Mouse (Mus musculus) small intestine, adult 2 months (tissue): ENCODE results near the gene Pip5k1c. TPM values are rescaled to one million over a fixed set of nuclear protein-coding genes. Genes with fewer than 3 reads are reported as not detected.

ENCODE experiments used
- H3K27ac ChIP-seq: fragments of 200-500 bp; 2 replicates; pipeline ENCODE4 v1.5.1; 2012; ENCODE audit warnings: low read depth, low read length, control low read depth, inconsistent platforms; ENCODE audit not compliant: insufficient read depth
- H3K27me3 ChIP-seq: fragments of 200-500 bp; 2 replicates; pipeline ENCODE4 v1.6.1; 2012; ENCODE audit warnings: mild to moderate bottlenecking, moderate library complexity, low read length, inconsistent platforms; ENCODE audit not compliant: control insufficient read depth, insufficient read depth
- H3K36me3 ChIP-seq: fragments of 200-500 bp; 2 replicates; pipeline ENCODE4 v1.6.1; 2012; ENCODE audit warnings: mild to moderate bottlenecking, low read length, control low read depth, inconsistent platforms; ENCODE audit not compliant: control insufficient read depth, insufficient read depth
- H3K4me1 ChIP-seq: fragments of 200-500 bp; 2 replicates; pipeline ENCODE4 v1.6.1; 2012; ENCODE audit warnings: low read length, inconsistent platforms, mixed read lengths; ENCODE audit not compliant: control insufficient read depth, insufficient read depth, insufficient read length
- H3K4me3 ChIP-seq: fragments of 200-500 bp; 2 replicates; pipeline ENCODE4 v1.5.1; 2012; ENCODE audit warnings: low read depth, mild to moderate bottlenecking, control low read depth, inconsistent platforms, low read length, moderate library complexity
- CTCF ChIP-seq: fragments of 200-500 bp; IDR thresholded peaks from 2 replicates; pipeline ENCODE4 v1.5.1; 2012; ENCODE audit warnings: low read depth, mild to moderate bottlenecking, control low read depth, inconsistent platforms, low read length, moderate library complexity, mixed read lengths; ENCODE audit not compliant: insufficient replicate concordance, insufficient read length; ENCODE audit errors: extremely low read depth
- POLR2A ChIP-seq: fragments of 200-500 bp; IDR thresholded peaks from 2 replicates; pipeline ENCODE4 v1.6.1; 2012; ENCODE audit warnings: low read depth, mild to moderate bottlenecking, control low read depth, inconsistent platforms, low read length, moderate library complexity
- WGBS: fragments of 180-500 bp; shearing (Covaris S2); methylation state at CpG from one replicate; pipeline ENCODE4 v1.1.7; 2018; 5-methylcytosine and 5-hydroxymethylcytosine counted together
- polyA plus RNA-seq: library from polyadenylated mRNA; depleted of rRNA; stranded (reverse); fragments of >200 nt; gene quantifications from 2 replicates; pipeline ENCODE4 v1.2.3, GENCODE M21; 2012

Pip5k1c gene
- polyA plus RNA-seq, 1 experiment: 50.8 TPM

DNA sequence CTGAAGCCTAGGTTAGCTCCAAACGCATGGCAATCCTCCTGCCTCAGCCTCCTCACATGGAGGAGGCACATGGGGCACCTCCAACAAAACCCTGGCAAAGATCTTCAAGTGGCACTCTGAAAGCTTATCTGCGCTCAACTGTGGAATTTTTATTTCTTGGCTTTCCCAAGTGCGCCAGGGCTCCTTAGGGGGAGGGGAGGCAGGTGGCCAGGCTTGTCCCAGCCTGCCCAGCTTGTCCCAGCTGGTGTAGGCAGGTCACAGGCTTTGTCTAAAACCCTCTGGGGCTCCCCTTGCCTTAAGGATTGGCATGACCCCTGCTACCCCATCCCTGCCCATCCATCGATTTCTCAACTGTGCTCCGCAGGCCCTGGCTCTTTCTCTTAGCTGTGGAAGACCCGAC lies 8.6 kb upstream of the Pip5k1c start:
- Histone ChIP-seq H3K4me1 (peaks cover 21% of the 10 kb centered on the region), H3K4me3 (peak overlapping the region; percentile 69; the same call in 1 of the 2 replicates), H3K27ac (no peak overlapping the region), H3K27me3 (no peaks in the 10 kb centered on the region), H3K36me3 (peaks cover 34% of the 10 kb centered on the region)
- no peak for TF ChIP-seq CTCF
- no peak for TF ChIP-seq POLR2A
- 43% methylated on average over 6 of the region's 6 CpGs for WGBS

DNA sequence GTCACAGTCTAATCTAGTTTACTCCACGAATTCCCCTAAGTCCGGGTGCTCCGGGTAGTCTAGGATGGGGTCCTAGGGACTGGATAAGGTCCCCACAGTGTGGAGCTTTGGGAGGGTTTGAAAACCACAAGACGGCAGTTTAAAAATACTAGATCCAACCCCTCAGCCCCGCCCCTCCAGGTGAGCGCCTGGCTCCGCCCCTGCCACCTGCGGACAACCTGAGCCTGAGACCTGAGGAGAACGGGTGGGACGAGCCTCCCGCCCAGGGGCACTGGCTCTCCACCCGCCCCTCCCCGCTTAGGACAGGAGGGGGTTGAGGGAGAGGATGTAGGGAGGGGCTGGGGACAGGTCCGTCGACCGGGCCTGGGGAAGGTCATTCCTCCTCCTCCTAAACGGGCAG lies 8.0 kb upstream of the Pip5k1c start:
- peak overlapping the region; percentile 69 for H3K4me3 ChIP-seq
- H3K4me1 ChIP-seq: peaks cover 21% of the 10 kb centered on the region
- H3K27me3 ChIP-seq: no peaks in the 10 kb centered on the region
- peaks cover 28% of the 10 kb centered on the region for H3K36me3 ChIP-seq
- H3K27ac ChIP-seq: 0 out of 2 replicates have a peak overlapping the region, but pooled peaks have one; percentile 50
- TF ChIP-seq POLR2A (no peak), CTCF (no peak)
- 9% methylated on average over 17 of the region's 17 CpGs for WGBS

DNA sequence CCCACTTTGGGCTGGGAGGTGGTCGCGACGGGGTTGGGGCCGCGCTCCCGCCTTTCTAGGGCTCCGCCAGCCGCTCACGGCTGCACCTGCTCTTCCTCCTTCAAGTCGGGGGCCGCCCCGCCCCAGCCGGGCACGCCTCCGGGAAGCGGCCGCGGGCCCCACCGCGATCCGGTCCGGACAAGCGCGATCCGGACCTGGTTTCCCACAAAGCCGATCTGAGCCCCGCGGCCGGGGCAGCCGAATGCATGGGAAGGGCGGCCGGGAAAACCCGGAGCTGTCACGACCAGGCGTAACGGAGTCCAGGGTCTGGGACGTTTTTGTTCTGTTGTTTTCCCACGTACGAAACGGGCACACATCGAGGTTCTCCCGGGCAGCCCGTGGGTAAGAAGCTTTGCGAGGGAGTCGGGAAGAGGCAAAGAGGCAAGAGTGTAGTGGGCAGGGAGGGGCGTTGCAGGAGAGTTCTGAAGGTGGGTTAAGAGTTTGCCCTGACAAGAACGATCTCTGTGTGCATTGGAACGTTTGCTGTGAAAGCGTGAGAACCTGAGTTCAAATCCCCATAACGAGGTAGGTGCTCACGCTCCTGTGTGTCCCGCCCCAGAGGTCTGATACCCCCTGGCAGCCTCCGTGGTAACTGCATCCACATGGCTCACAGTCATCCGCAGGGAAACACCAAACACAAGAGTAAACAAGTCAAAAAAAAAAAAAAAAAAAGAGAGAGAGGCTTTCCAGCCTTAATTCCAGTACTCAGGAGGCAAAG lies 6.9 kb upstream of the Pip5k1c start:
- TF ChIP-seq CTCF: no peak
- TF ChIP-seq POLR2A: 0 out of 2 replicates have a peak, but pooled peaks have one; percentile 16
- Histone ChIP-seq H3K27me3 (no peaks in the 10 kb centered on the region), H3K36me3 (peaks cover 17% of the 10 kb centered on the region), H3K4me3 (peak overlapping the region; percentile 69), H3K27ac (peak overlapping the region; percentile 98), H3K4me1 (peaks cover 21% of the 10 kb centered on the region)
- under 1% methylated on average over 54 of the region's 54 CpGs for WGBS

DNA sequence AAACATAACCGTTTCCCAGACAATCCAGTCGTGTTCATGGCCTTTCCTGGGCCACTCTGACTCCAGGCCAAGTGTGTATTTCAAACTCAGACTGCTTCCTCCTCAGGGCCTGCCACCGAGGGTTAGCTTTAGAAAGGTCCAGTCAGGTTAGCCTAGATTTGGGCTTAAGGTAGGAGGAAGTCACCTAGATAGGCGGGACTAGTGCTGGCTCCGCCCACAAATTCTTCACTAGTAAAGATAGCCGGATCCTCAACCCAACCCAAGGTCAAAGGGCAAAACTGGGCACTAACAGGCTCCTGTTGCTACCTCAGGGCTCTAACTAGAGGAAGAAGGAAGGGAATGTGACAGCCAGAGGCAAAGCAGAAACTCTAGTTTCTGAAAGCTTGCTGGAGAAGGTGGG lies 6.2 kb upstream of the Pip5k1c start:
- Histone ChIP-seq H3K4me1 (peaks cover 25% of the 10 kb centered on the region), H3K27me3 (no peaks in the 10 kb centered on the region), H3K36me3 (peaks cover 11% of the 10 kb centered on the region), H3K27ac (peak overlapping the region; percentile 98), H3K4me3 (peak overlapping the region; percentile 69; the same call in 1 of the 2 replicates)
- 14% methylated on average over 6 of the region's 6 CpGs for WGBS
- TF ChIP-seq CTCF (no peak), POLR2A (no peak)

DNA sequence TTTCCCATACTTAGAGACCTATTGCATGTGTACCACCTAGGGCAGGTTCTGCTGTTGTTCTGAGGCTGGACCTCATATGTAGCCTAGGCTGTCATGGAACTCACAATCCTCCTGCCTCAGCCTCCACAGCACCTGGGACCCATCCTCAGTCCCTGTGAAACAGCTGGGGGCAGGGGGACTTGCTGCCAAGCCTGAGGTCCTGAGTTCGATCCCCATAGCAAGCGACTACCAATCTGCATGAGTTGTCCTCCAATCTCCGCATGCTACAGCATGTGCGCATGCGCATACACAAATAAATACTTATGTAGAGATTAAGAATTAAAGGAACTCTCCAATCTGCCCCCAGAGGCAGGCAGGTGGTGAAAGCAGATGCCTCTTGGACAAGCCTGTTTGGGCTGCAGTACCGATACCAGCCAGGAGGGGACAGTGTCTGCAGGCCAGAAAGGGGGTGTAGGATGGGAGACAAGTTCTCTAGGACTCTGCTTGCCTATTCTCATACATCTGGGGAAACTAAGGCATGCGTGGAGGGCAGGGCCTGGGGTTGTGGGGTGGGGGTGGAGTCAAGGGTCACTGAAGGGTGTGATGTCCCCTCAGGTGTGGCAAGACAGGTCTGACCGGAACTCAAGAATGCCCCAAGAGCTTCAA lies 5.1 kb upstream of the Pip5k1c start:
- Histone ChIP-seq H3K4me3 (peak overlapping the region; percentile 48), H3K27ac (peak overlapping the region; percentile 98), H3K27me3 (no peaks in the 10 kb centered on the region), H3K4me1 (peaks cover 27% of the 10 kb centered on the region), H3K36me3 (peaks cover 8% of the 10 kb centered on the region)
- 41% methylated on average over 8 of the region's 8 CpGs for WGBS
- TF ChIP-seq POLR2A (no peak), CTCF (peak; percentile 97)

DNA sequence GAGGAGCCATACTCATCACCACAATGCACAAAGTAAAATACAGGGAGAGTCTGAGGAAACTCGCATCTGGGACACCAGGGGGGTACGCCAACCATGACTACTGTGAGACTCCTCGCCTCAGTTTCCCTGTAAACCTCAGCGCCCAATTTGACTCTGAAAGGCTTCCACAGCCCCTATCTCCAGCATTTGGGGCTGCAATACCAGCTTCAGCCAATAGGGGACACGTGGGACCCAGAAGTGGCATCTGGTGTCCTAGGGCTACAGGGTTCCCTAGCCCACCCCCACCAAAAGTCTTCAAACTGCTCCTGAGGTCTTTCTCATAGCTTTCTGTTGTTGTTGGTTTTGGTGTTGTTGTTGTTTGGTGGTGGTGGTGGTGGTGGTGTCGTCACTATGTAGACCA lies 4.2 kb upstream of the Pip5k1c start:
- Histone ChIP-seq H3K4me3 (peak overlapping the region; percentile 48), H3K27ac (peak overlapping the region; percentile 98)

DNA sequence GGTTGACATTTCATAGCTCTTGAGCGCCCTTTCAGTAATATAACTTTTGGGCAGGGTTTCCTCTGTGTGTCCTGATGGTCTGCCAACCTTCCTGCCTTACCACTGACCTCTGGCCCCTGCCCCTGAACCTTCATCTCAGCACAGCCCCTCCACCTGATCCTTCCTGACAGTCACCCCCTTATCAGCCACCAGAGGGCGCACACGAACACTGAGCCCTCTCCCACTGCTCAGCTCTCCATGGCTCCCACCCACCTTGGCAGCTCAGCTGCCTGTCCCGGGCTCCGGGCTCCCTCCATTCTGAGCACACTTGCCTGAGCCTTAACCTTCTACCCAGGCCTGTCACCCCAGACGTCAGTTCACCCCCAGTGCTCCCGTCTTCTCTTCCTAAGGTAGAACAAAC lies 3.5 kb upstream of the Pip5k1c start:
- peak overlapping the region; percentile 98 for H3K27ac ChIP-seq
- WGBS: under 1% methylated on average over 7 of the region's 7 CpGs
- peak; percentile 88 for TF ChIP-seq CTCF
- TF ChIP-seq POLR2A: no peak
- peak overlapping the region; percentile 74 for H3K4me3 ChIP-seq
- peaks cover 2% of the 10 kb centered on the region; the same call in 1 of the 2 replicates for H3K36me3 ChIP-seq
- H3K27me3 ChIP-seq: no peaks in the 10 kb centered on the region
- peaks cover 36% of the 10 kb centered on the region for H3K4me1 ChIP-seq

More for the DNA sequence above, 4.2 kb upstream of the Pip5k1c start:
- no peaks in the 10 kb centered on the region for H3K27me3 ChIP-seq
- peaks cover 30% of the 10 kb centered on the region for H3K4me1 ChIP-seq
- peak; percentile 81; the same call in 1 of the 2 replicates for TF ChIP-seq CTCF
- TF ChIP-seq POLR2A: no peak
- peaks cover 2% of the 10 kb centered on the region; the same call in 1 of the 2 replicates for H3K36me3 ChIP-seq
- WGBS: 22% methylated on average over 6 of the region's 6 CpGs
